Mouse (Mus musculus): ENCODE measurements at regions not wholly inside any gene's neighbourhood (a gene's known extent, or its start where the extent isn't known, plus 50 kb on each side); places are given as distances from the start of the nearest gene placed in this dataset.

DNA sequence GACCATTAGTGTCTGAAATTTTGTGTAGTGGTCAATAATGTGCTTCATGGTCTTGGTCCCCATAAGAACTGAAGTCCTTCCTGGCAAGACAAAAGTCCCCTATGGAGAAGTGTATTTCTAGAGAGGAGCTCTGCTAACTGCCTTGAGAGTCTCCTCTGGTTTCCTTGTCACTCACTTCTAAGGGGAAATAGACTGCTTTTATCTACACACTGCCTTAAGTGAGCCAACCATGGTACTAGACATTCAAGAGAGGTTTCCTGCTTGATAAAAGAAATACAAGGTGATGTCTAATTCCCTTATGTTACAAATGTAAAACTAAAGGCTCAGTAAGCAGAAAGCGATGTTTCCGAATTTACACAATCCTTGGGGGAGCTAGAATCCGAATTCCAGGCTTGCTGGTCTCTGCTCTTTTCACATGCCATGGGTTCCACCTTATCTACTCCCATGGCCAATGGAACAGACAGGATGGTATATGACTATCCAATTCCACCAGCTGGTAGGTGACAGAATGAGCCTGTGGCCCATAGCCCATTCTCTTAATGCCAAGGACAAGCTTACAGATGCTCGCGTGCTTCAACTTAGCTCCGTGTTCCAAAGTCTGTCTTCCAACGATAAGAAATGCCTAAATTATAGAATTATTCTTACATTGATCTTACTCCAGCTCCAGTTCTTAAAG, 305.3 kb downstream of the Fam49a start:
- no peak for TF ChIP-seq CTCF (IDR thresholded peaks at IDR 0.05; ENCODE audit: low read depth)
- TF ChIP-seq EP300 (IDR thresholded peaks at IDR 0.05; ENCODE audit: low read depth) = no peak
